Comparison of ENCODE assay signal across 8 mouse cellular contexts in the genomic region with DNA sequence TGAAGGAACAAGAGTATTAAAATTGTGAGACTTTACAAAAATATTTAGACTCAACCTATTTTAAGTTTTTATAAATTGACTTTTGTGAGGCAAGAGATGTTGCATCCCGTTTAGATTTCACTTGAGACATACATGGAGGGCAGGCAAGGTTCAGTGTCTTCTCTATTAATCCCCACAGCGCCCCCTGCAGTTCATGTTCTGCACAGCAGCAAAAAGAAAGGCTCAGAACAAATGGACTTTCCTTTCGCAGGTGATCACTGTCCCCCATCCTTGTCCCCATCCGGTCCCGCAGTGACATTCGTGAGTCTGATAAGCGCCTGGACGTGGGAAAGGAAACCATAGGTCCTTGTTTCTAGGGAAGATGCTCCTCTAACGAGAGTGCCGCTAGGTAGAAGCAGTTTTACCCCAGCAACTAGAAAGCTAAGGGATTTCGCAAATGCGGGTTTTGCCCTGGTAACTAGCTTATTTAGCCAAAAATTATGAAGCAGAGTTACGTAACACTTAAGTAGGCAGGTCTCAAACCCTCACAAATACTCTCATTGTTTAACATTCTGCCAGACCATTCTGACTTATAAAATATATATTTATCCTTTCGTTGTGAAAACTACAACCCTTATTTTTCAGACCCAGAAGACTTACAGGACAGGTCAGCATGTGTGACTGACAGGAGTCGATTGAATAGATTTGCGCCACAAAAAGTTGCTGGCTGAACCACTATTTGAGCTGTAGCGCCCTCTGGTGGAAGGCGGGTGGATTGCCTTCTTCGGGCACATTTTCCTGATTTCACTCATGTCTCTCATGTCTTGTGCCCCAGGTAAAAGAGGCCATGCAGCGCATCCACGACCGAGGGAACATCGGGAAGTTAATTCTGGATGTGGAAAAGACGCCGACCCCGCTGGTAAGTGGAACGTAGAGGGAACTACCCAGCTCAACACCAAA. TPM values are rescaled to one million over a fixed set of nuclear protein-coding genes. Genes with fewer than 3 reads are reported as not detected.
DNase-seq lines count a peak whose midpoint lies in the region; ATAC-seq and TF ChIP-seq lines count a peak whose summit lies in the region.

No protein-coding gene starts in this region.

- H3K9ac ChIP-seq in forebrain, embryonic 14.5 days (ENCODE audit: low read length), result no peak overlapping the region
- H3K9ac ChIP-seq in lung, embryonic 15.5 days, result no peak overlapping the region

- DNase-seq in c-Kit-positive CD71-positive TER-119-negative erythroid progenitor cells, embryonic 14.5 days (ENCODE audit: low read depth), result peak; percentile 32
- peak; percentile 77 for DNase-seq in forebrain, embryonic 14.5 days (ENCODE audit: low spot score)
- DNase-seq in heart, postnatal 10 days, result peak; percentile 67 to 82
- peak; percentile 74 to 92 for DNase-seq in layer of hippocampus, adult 2 months (ENCODE audit: low spot score in 2 of 2)
- peak; percentile 68 for DNase-seq in ovary, postnatal 36 days (ENCODE audit: low spot score)
- DNase-seq in thymus, postnatal 14 days, result peak; percentile 51

- no peak overlapping the region for H3K27ac ChIP-seq in forebrain, embryonic 14.5 days (ENCODE audit: low read depth, low read length)
- peak overlapping the region; percentile 60; the same call in 1 of the 2 replicates for H3K27ac ChIP-seq in layer of hippocampus, adult 2 months
- H3K27ac ChIP-seq in lung, embryonic 15.5 days, result no peak overlapping the region

- peak overlapping the region; percentile 27; the same call in 1 of the 2 replicates for H3K4me3 ChIP-seq in E14TG2a.4 (replicated peaks; ENCODE audit: low read length)
- H3K4me3 ChIP-seq in forebrain, embryonic 14.5 days (ENCODE audit: low read depth, low read length), result no peak overlapping the region
- peak overlapping the region; percentile 51 for H3K4me3 ChIP-seq in layer of hippocampus, adult 2 months
- H3K4me3 ChIP-seq in lung, embryonic 15.5 days, result no peak overlapping the region

- peak; percentile 90 for TF ChIP-seq CTCF in E14TG2a.4 (conservative IDR thresholded peaks at IDR 0.05; ENCODE audit: low read length)
- TF ChIP-seq CTCF in layer of hippocampus, adult 2 months (conservative IDR thresholded peaks at IDR 0.05), result peak; percentile 82

- H3K4me2 ChIP-seq in forebrain, embryonic 14.5 days (ENCODE audit: low read length), result peak overlapping the region; percentile 12; the same call in 1 of the 2 replicates
- H3K4me2 ChIP-seq in lung, embryonic 15.5 days, result 0 out of 2 replicates have a peak overlapping the region, but pooled peaks have one; percentile 4

- intact Hi-C loops in heart, postnatal 10 days (cut with DNase I), result loop anchor here (1.0 to 10.0 kb wide), 3 partner anchors 288 to 707 kb away; no protein-coding TSS in a partner anchor

- 35% methylated on average over 27 of the region's 27 CpGs for WGBS in forebrain, embryonic 14.5 days
- WGBS in lung, embryonic 15.5 days, result 34% methylated on average over 27 of the region's 27 CpGs

- H3K27me3 ChIP-seq in E14TG2a.4 (ENCODE audit: insufficient read depth, low read length), result peaks cover 14% of the 10 kb centered on the region; the same call in 1 of the 2 replicates
- no peaks in the 10 kb centered on the region for H3K27me3 ChIP-seq in forebrain, embryonic 14.5 days (replicated peaks; ENCODE audit: control insufficient read depth, insufficient read depth, low read length)
- H3K27me3 ChIP-seq in lung, embryonic 15.5 days, result no peaks in the 10 kb centered on the region

- H3K9me3 ChIP-seq in E14TG2a.4 (ENCODE audit: low read length), result no peaks in the 10 kb centered on the region
- no peaks in the 10 kb centered on the region for H3K9me3 ChIP-seq in forebrain, embryonic 14.5 days (replicated peaks; ENCODE audit: control insufficient read depth, low read length)
- no peaks in the 10 kb centered on the region for H3K9me3 ChIP-seq in lung, embryonic 15.5 days

- peaks cover 4% of the 10 kb centered on the region; the same call in 1 of the 2 replicates for H3K4me1 ChIP-seq in E14TG2a.4 (replicated peaks; ENCODE audit: low read depth, low read length)
- no peaks in the 10 kb centered on the region for H3K4me1 ChIP-seq in forebrain, embryonic 14.5 days (ENCODE audit: control insufficient read depth, insufficient read depth, low read length)
- no peaks in the 10 kb centered on the region for H3K4me1 ChIP-seq in lung, embryonic 15.5 days

- no peaks in the 10 kb centered on the region for H3K36me3 ChIP-seq in E14TG2a.4 (ENCODE audit: insufficient read depth, low read length)
- no peaks in the 10 kb centered on the region for H3K36me3 ChIP-seq in forebrain, embryonic 14.5 days (ENCODE audit: control insufficient read depth, insufficient read depth, low read length)
- no peaks in the 10 kb centered on the region for H3K36me3 ChIP-seq in lung, embryonic 15.5 days

- ATAC-seq in forebrain, embryonic 14.5 days, result no peak
- ATAC-seq in lung, embryonic 15.5 days (ENCODE audit: borderline replicate concordance, extremely low read depth, low FRiP score, low TSS enrichment), result 0 out of 2 replicates have a peak, but pooled peaks have one; percentile 19

RNA-seq across cellular contexts. Expression of a gene that starts 48.6 kb away (rescaled TPM):
- not detected in 2 replicates for polyA plus RNA-seq in forebrain, embryonic 14.5 days (2014; fragmentation: Nextera tagmentation; extraction: Ambion mirVana)
- not detected for total RNA-seq in heart, postnatal 10 days (2021)
- not detected for total RNA-seq in layer of hippocampus, adult 2 months (2021)
- polyA plus RNA-seq in lung, embryonic 15.5 days (2015; fragmentation: Nextera tagmentation; extraction: Ambion mirVana), result 0.72 TPM in 1 of 2 replicates, not detected in the other

Comparison
In these comparisons a context has a peak if more than half of its experiments do, and no peak if none do; other contexts are left out.
1. H3K4me3 ChIP-seq: peak in E14TG2a.4 (single experiment) and layer of hippocampus, adult 2 months (single experiment); none in forebrain, embryonic 14.5 days (single experiment) and lung, embryonic 15.5 days (single experiment).
2. DNase-seq: peak in every context shown above with its lines; median percentile 83 in layer of hippocampus, adult 2 months; 77 in forebrain, embryonic 14.5 days; 74 in heart, postnatal 10 days; 68 in ovary, postnatal 36 days; 51 in thymus, postnatal 14 days; 32 in c-Kit-positive CD71-positive TER-119-negative erythroid progenitor cells, embryonic 14.5 days.